11 mouse cellular contexts compared by ENCODE assay signal in the genomic region with DNA sequence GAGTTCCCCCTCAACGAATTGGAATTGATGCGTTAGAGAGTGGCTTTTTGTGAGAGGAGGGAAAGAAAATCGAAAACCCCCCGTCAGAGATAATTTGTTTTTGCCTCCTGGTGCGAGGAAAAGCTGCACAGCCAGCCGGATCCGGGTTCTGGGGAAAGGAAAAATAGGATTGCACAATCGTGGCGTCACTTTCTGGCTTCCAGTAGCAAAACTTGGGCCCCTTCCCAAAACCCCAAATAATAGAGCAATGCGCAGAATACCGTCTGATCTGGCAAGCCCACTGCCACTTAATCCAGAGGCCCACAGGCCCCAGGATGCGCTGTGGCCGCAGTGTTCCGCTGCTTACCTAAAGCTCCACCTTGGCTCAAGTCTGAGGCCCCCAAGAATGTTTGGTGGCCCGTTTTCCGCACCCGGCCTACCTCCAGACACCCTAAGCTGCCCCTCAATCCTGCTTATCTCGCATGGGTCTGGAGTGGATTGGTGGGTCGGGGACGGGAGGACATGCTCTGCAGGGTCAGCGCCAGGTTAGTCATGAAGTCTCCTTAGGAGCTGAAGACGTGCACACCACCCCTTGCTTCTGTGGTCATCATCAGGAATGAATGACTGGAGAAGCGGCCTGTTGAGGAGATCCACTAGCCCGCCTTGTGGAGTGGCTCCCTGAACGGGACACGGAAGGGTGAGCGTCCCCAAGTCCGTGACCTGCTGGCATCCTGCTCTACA. TPM values are rescaled to one million over a fixed set of nuclear protein-coding genes. Genes with fewer than 3 reads are reported as not detected.
DNase-seq lines count a peak whose midpoint lies in the region; ATAC-seq and TF ChIP-seq lines count a peak whose summit lies in the region.
"Had no signal": no experiment of that assay in that cellular context is flagged by ENCODE, and none has a peak within 500 bp of the region (broad histone marks: within the 10 kb centered on the region; RNA-seq: fewer than 3 reads in every experiment).

No protein-coding gene starts in this region.

- no peaks in the 10 kb centered on the region for H3K36me3 ChIP-seq in lung, embryonic 14.5 days (ENCODE audit: insufficient read depth)
- H3K36me3 ChIP-seq in lung, postnatal 0 days (ENCODE audit: insufficient read depth, low read length): no peaks in the 10 kb centered on the region
- no peaks in the 10 kb centered on the region for H3K36me3 ChIP-seq in embryonic facial prominence, embryonic 11.5 days (replicated peaks; ENCODE audit: control insufficient read depth, insufficient read depth, low read depth, low read length)
- no peaks in the 10 kb centered on the region for H3K36me3 ChIP-seq in forebrain, embryonic 14.5 days (ENCODE audit: control insufficient read depth, insufficient read depth, low read length)
- H3K36me3 ChIP-seq in midbrain, postnatal 0 days (ENCODE audit: insufficient read depth, low read length): no peaks in the 10 kb centered on the region
- no peaks in the 10 kb centered on the region for H3K36me3 ChIP-seq in liver, embryonic 12.5 days
- H3K36me3 ChIP-seq: hindbrain, embryonic 15.5 days had no signal

- peak; percentile 52 for DNase-seq in lung, embryonic 14.5 days
- no peak for DNase-seq in lung, postnatal 0 days (ENCODE audit: low spot score)
- DNase-seq in embryonic facial prominence, embryonic 11.5 days (ENCODE audit: low spot score): no peak
- DNase-seq in forebrain, embryonic 14.5 days (ENCODE audit: low spot score): peak; percentile 58
- no peak for DNase-seq in midbrain, postnatal 0 days (ENCODE audit: low spot score)
- DNase-seq in T-cell, adult 2 months (ENCODE audit: low spot score): no peak
- DNase-seq: adrenal gland, adult 8-10 months; gastrocnemius, adult 2 months had no signal

- no peaks in the 10 kb centered on the region for H3K4me1 ChIP-seq in lung, embryonic 14.5 days (ENCODE audit: insufficient read depth)
- no peaks in the 10 kb centered on the region for H3K4me1 ChIP-seq in lung, postnatal 0 days (ENCODE audit: insufficient read depth, low read depth, low read length)
- H3K4me1 ChIP-seq in embryonic facial prominence, embryonic 11.5 days (ENCODE audit: control insufficient read depth, insufficient read depth, low read length): no peaks in the 10 kb centered on the region
- no peaks in the 10 kb centered on the region for H3K4me1 ChIP-seq in forebrain, embryonic 14.5 days (ENCODE audit: control insufficient read depth, insufficient read depth, low read length)
- H3K4me1 ChIP-seq in midbrain, postnatal 0 days (ENCODE audit: insufficient read depth, low read length): no peaks in the 10 kb centered on the region
- H3K4me1 ChIP-seq in liver, embryonic 12.5 days: no peaks in the 10 kb centered on the region
- H3K4me1 ChIP-seq: hindbrain, embryonic 15.5 days had no signal

- no peak for TF ChIP-seq CTCF in lung, embryonic 14.5 days (IDR thresholded peaks at IDR 0.05; ENCODE audit: low read depth)
- TF ChIP-seq CTCF in lung, postnatal 0 days (IDR thresholded peaks at IDR 0.05): no peak
- TF ChIP-seq CTCF in midbrain, postnatal 0 days (IDR thresholded peaks at IDR 0.05): no peak

- H3K4me3 ChIP-seq in lung, embryonic 14.5 days (ENCODE audit: low read depth, low read length): no peak overlapping the region; the same call in 1 of the 2 replicates
- H3K4me3 ChIP-seq in lung, postnatal 0 days (ENCODE audit: low read depth, low read length): no peak overlapping the region
- H3K4me3 ChIP-seq in embryonic facial prominence, embryonic 11.5 days (ENCODE audit: low read depth, low read length): no peak overlapping the region
- no peak overlapping the region for H3K4me3 ChIP-seq in forebrain, embryonic 14.5 days (ENCODE audit: low read depth, low read length)
- H3K4me3 ChIP-seq in midbrain, postnatal 0 days (ENCODE audit: low read depth, low read length): no peak overlapping the region
- H3K4me3 ChIP-seq in liver, embryonic 12.5 days: no peak overlapping the region
- H3K4me3 ChIP-seq: gastrocnemius, adult 2 months; hindbrain, embryonic 15.5 days had no signal

- 1% methylated on average over 28 of the region's 28 CpGs for WGBS in lung, embryonic 14.5 days
- under 1% methylated on average over 27 of the region's 28 CpGs for WGBS in lung, postnatal 0 days
- WGBS in embryonic facial prominence, embryonic 11.5 days: under 1% methylated on average over 28 of the region's 28 CpGs
- under 1% methylated on average over 28 of the region's 28 CpGs for WGBS in forebrain, embryonic 14.5 days
- WGBS in midbrain, postnatal 0 days: under 1% methylated on average over 28 of the region's 28 CpGs
- WGBS in liver, embryonic 12.5 days (ENCODE audit: insufficient replicate concordance): 2% methylated on average over 28 of the region's 28 CpGs

- no peak overlapping the region for H3K27ac ChIP-seq in lung, embryonic 14.5 days (ENCODE audit: low read depth)
- no peak overlapping the region for H3K27ac ChIP-seq in lung, postnatal 0 days (ENCODE audit: low read length)
- H3K27ac ChIP-seq in embryonic facial prominence, embryonic 11.5 days (replicated peaks; ENCODE audit: low read depth, low read length): no peak overlapping the region
- no peak overlapping the region for H3K27ac ChIP-seq in forebrain, embryonic 14.5 days (ENCODE audit: low read depth, low read length)
- no peak overlapping the region for H3K27ac ChIP-seq in midbrain, postnatal 0 days (ENCODE audit: low read depth, low read length)
- H3K27ac ChIP-seq in liver, embryonic 12.5 days: no peak overlapping the region
- H3K27ac ChIP-seq: gastrocnemius, adult 2 months; hindbrain, embryonic 15.5 days had no signal

- TF ChIP-seq EP300 in lung, postnatal 0 days (IDR thresholded peaks at IDR 0.05): no peak

- H3K9ac ChIP-seq in lung, embryonic 14.5 days: no peak overlapping the region
- H3K9ac ChIP-seq in lung, postnatal 0 days (replicated peaks; ENCODE audit: low read depth): no peak overlapping the region
- no peak overlapping the region for H3K9ac ChIP-seq in embryonic facial prominence, embryonic 11.5 days (replicated peaks; ENCODE audit: low read length)
- H3K9ac ChIP-seq in forebrain, embryonic 14.5 days (ENCODE audit: low read length): no peak overlapping the region
- H3K9ac ChIP-seq in midbrain, postnatal 0 days (replicated peaks; ENCODE audit: low read length, poor library complexity, severe bottlenecking): no peak overlapping the region
- no peak overlapping the region for H3K9ac ChIP-seq in liver, embryonic 12.5 days
- H3K9ac ChIP-seq: hindbrain, embryonic 15.5 days had no signal

- no peak overlapping the region for H3K4me2 ChIP-seq in lung, embryonic 14.5 days
- H3K4me2 ChIP-seq in lung, postnatal 0 days (replicated peaks; ENCODE audit: low read depth, low read length): no peak overlapping the region
- H3K4me2 ChIP-seq in embryonic facial prominence, embryonic 11.5 days (ENCODE audit: low read depth, low read length): no peak overlapping the region
- H3K4me2 ChIP-seq in forebrain, embryonic 14.5 days (ENCODE audit: low read length): no peak overlapping the region
- no peak overlapping the region for H3K4me2 ChIP-seq in midbrain, postnatal 0 days (ENCODE audit: low read depth, low read length, poor library complexity, severe bottlenecking)
- no peak overlapping the region for H3K4me2 ChIP-seq in liver, embryonic 12.5 days
- H3K4me2 ChIP-seq: hindbrain, embryonic 15.5 days had no signal

- peaks cover 88% of the 10 kb centered on the region for H3K27me3 ChIP-seq in lung, embryonic 14.5 days (ENCODE audit: insufficient read depth, low read length)
- peaks cover 62% of the 10 kb centered on the region for H3K27me3 ChIP-seq in lung, postnatal 0 days (replicated peaks; ENCODE audit: insufficient read depth, low read length)
- peaks cover 55% of the 10 kb centered on the region for H3K27me3 ChIP-seq in embryonic facial prominence, embryonic 11.5 days (ENCODE audit: control insufficient read depth, insufficient read depth, low read length)
- H3K27me3 ChIP-seq in forebrain, embryonic 14.5 days (replicated peaks; ENCODE audit: control insufficient read depth, insufficient read depth, low read length): peaks cover 85% of the 10 kb centered on the region
- H3K27me3 ChIP-seq in midbrain, postnatal 0 days (ENCODE audit: insufficient read depth, low read length): peaks cover 88% of the 10 kb centered on the region
- H3K27me3 ChIP-seq in liver, embryonic 12.5 days (replicated peaks): peaks cover 88% of the 10 kb centered on the region

- no peaks in the 10 kb centered on the region for H3K9me3 ChIP-seq in lung, embryonic 14.5 days (ENCODE audit: low read depth, low read length)
- no peaks in the 10 kb centered on the region for H3K9me3 ChIP-seq in lung, postnatal 0 days (ENCODE audit: low read length)
- no peaks in the 10 kb centered on the region for H3K9me3 ChIP-seq in embryonic facial prominence, embryonic 11.5 days (replicated peaks; ENCODE audit: control insufficient read depth, low read length)
- H3K9me3 ChIP-seq in forebrain, embryonic 14.5 days (replicated peaks; ENCODE audit: control insufficient read depth, low read length): no peaks in the 10 kb centered on the region
- H3K9me3 ChIP-seq in midbrain, postnatal 0 days (ENCODE audit: low read length): no peaks in the 10 kb centered on the region
- no peaks in the 10 kb centered on the region for H3K9me3 ChIP-seq in liver, embryonic 12.5 days (replicated peaks)
- H3K9me3 ChIP-seq: hindbrain, embryonic 15.5 days had no signal

- ATAC-seq in lung, embryonic 14.5 days (ENCODE audit: insufficient read depth): peak; percentile 35; the same call in 1 of the 2 replicates
- no peak for ATAC-seq in lung, postnatal 0 days
- peak; percentile 32; the same call in 1 of the 2 replicates for ATAC-seq in embryonic facial prominence, embryonic 11.5 days (replicated peaks; ENCODE audit: insufficient number of reproducible peaks, low FRiP score, low TSS enrichment, low read depth)
- peak; percentile 46; the same call in 1 of the 2 replicates for ATAC-seq in forebrain, embryonic 14.5 days
- ATAC-seq in midbrain, postnatal 0 days (ENCODE audit: low FRiP score): peak; percentile 41; the same call in 1 of the 2 replicates
- no peak for ATAC-seq in liver, embryonic 12.5 days

RNA-seq across cellular contexts. Expression of a gene that starts 11.4 kb away (rescaled TPM):
- 0.07 TPM in 1 of 2 replicates, not detected in the other for polyA plus RNA-seq in lung, embryonic 14.5 days (2014; fragmentation: Nextera tagmentation; extraction: Ambion mirVana)
- polyA plus RNA-seq in lung, postnatal 0 days (2015; fragmentation: Nextera tagmentation; extraction: Ambion mirVana): not detected in 2 replicates
- 6.5 and 9.1 TPM in 2 replicates for polyA plus RNA-seq in embryonic facial prominence, embryonic 11.5 days (2014; fragmentation: Nextera tagmentation; extraction: Ambion mirVana)
- not detected in 2 replicates for polyA plus RNA-seq in forebrain, embryonic 14.5 days (2014; fragmentation: Nextera tagmentation; extraction: Ambion mirVana)
- total RNA-seq in midbrain, postnatal 0 days (2014; rRNA removed): 0.49 TPM in 1 of 2 replicates, not detected in the other
- not detected in 2 replicates for polyA plus RNA-seq in midbrain, postnatal 0 days (2015; fragmentation: Nextera tagmentation; extraction: Ambion mirVana)
- polyA plus RNA-seq in liver, embryonic 12.5 days (2016; fragmentation: Nextera tagmentation; extraction: Ambion mirVana): 0.06 TPM in 1 of 2 replicates, not detected in the other
- total RNA-seq: adrenal gland, adult 8-10 months; gastrocnemius, adult 2 months; MEL had no signal
- polyA plus RNA-seq: hindbrain, embryonic 15.5 days had no signal

Comparison
In these comparisons a context has a peak if more than half of its experiments do, and no peak if none do; other contexts are left out.
1. ATAC-seq: peak in lung, embryonic 14.5 days (single experiment), embryonic facial prominence, embryonic 11.5 days (single experiment), forebrain, embryonic 14.5 days (single experiment) and midbrain, postnatal 0 days (single experiment); none in lung, postnatal 0 days (single experiment) and liver, embryonic 12.5 days (single experiment).
2. DNase-seq: peak in lung, embryonic 14.5 days (single experiment) and forebrain, embryonic 14.5 days (single experiment); none in lung, postnatal 0 days (single experiment), embryonic facial prominence, embryonic 11.5 days (single experiment), midbrain, postnatal 0 days (single experiment) and T-cell, adult 2 months (single experiment).